Mouse (Mus musculus) bone marrow, adult 2 months (tissue): Measurements from ENCODE around the gene Caln1. TPM values are rescaled to one million over a fixed set of nuclear protein-coding genes. Genes with fewer than 3 reads are reported as not detected.

Experiments used
- H3K27ac ChIP-seq: fragments of 200-500 bp; 2 replicates; pipeline ENCODE4 v1.5.1; 2012; ENCODE audit warnings: low read depth, mild to moderate bottlenecking, control low read depth, inconsistent platforms, low read length; ENCODE audit not compliant: control insufficient read depth, poor library complexity, insufficient read depth
- H3K4me1 ChIP-seq: fragments of 200-500 bp; 2 replicates; pipeline ENCODE4 v1.6.1; 2011; ENCODE audit warnings: low read length; ENCODE audit not compliant: control insufficient read depth, insufficient read depth
- H3K4me3 ChIP-seq: fragments of 200-500 bp; replicated peaks from 2 replicates; pipeline ENCODE3; 2011; ENCODE audit warnings: mild to moderate bottlenecking, low read depth, low read length, control low read depth; ENCODE audit not compliant: control insufficient read depth
- CTCF ChIP-seq: fragments of 200-500 bp; IDR thresholded peaks from 2 replicates; pipeline ENCODE4 v1.5.1; 2011; ENCODE audit warnings: low read length, control low read depth; ENCODE audit not compliant: control insufficient read depth, insufficient read depth
- POLR2A ChIP-seq: fragments of 200-500 bp; IDR thresholded peaks from 2 replicates; pipeline ENCODE4 v1.6.1; 2011; ENCODE audit warnings: low read depth, mild to moderate bottlenecking, control low read depth, low read length, borderline replicate concordance; ENCODE audit not compliant: control insufficient read depth
- WGBS: fragments of 180-500 bp; shearing (Covaris S2); methylation state at CpG from one replicate; pipeline ENCODE4 v1.1.7; 2018; 5-methylcytosine and 5-hydroxymethylcytosine counted together
- polyA plus RNA-seq: library from polyadenylated mRNA; stranded (reverse); fragments of >200 nt; gene quantifications from 2 replicates; pipeline ENCODE4 v1.2.4, GENCODE M21; 2011; ENCODE audit warnings: low replicate concordance; ENCODE audit not compliant: missing spikeins, insufficient read depth, insufficient read length

Gene Caln1
- polyA plus RNA-seq, 1 experiment: 1.7 TPM

- WGBS: 87% methylated on average over 3 of the region's 3 CpGs
- no peak overlapping the region for H3K4me3 ChIP-seq
- H3K4me1 ChIP-seq: no peaks in the 10 kb centered on the region
- no peak overlapping the region for H3K27ac ChIP-seq
- TF ChIP-seq POLR2A (no peak), CTCF (no peak)
Measured at GRCm38 (mm10) chr5:130375411-130375810, 6.2 kb downstream of the Caln1 start.

DNA sequence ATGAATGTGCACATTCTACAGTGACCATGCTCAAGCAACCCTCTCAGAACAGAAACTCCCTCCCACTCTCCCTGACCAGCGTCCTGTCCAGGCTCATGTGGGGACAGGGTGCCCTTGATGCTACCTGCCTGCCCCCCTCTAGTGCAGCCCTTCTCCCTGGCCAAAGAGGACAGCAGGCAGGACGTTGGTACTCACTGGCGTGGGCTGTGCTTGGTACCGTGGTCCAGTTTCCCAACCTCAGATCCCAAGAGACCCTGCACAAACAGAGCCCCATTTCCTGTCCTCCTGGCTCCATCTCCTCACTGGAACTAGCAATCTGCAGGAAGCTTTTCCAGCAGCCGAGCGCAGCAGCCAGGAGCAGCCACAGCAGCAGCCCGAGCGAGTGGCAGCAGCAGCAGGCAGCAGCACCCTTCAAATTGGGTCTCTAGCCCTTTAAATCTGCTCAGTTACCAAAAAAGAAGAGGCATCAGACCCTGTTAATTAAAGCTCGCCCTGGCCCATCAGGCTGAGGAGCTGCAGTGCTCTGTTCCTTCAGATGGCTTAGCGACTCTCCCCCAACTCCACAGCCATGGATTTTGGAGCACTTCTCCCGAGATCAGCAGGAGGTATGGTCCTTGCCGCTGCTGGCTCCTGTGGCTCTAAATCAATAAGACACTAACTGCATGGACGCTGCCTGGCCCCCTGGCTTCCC, 15.1 kb downstream of the Caln1 start, which contains the start of gene A330070K13Rik:
Gene A330070K13Rik (minus strand): TSS at position 410 of the 691 bp plus-strand sequence.
- Histone ChIP-seq H3K4me3 (no peak within 1 kb of the TSS), H3K4me1 (no peaks in the 10 kb centered on the region), H3K27ac (no peak within 1 kb of the TSS)
- WGBS: 10% methylated on average over 13 of the region's 13 CpGs
- no peak for TF ChIP-seq CTCF
- TF ChIP-seq POLR2A: no peak

- Histone ChIP-seq H3K4me1 (no peaks in the 10 kb centered on the region), H3K4me3 (no peak overlapping the region), H3K27ac (no peak overlapping the region)
- 82% methylated on average over 7 of the region's 7 CpGs for WGBS
- no peak for TF ChIP-seq CTCF
- no peak for TF ChIP-seq POLR2A
Measured at GRCm38 (mm10) chr5:130386418-130386817, 17.2 kb downstream of the Caln1 start.

- no peak for TF ChIP-seq POLR2A
- no peak for TF ChIP-seq CTCF
- no peak overlapping the region for H3K27ac ChIP-seq
- no peaks in the 10 kb centered on the region; the same call in 1 of the 2 replicates for H3K4me1 ChIP-seq
- WGBS: 51% methylated on average over 8 of the region's 8 CpGs
- no peak overlapping the region for H3K4me3 ChIP-seq
Measured at GRCm38 (mm10) chr5:130393618-130394355, 24.5 kb downstream of the Caln1 start.

DNA sequence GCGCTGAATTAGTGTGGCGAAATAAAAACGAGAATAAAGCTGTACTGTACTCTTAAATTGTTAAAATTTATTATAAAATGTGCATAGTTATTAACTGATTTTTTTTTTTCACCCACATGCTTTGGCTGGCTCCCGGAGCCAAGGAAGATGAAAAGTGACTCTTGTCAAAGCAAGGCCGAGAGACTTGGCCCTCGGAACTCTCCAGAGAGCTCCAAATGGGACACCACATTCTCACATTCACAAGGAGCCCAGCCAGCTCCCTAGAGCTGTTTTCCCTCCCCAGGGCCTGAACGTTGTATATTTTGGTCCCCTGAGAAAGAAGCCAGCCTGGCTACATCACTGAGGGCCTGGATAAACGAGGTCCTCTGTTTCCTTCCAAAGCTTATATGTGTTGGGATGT, 25.1 kb downstream of the Caln1 start:
- Histone ChIP-seq H3K27ac (no peak overlapping the region), H3K4me3 (no peak overlapping the region), H3K4me1 (no peaks in the 10 kb centered on the region; the same call in 1 of the 2 replicates)
- TF ChIP-seq CTCF (no peak), POLR2A (no peak)
- 70% methylated on average over 8 of the region's 8 CpGs for WGBS

DNA sequence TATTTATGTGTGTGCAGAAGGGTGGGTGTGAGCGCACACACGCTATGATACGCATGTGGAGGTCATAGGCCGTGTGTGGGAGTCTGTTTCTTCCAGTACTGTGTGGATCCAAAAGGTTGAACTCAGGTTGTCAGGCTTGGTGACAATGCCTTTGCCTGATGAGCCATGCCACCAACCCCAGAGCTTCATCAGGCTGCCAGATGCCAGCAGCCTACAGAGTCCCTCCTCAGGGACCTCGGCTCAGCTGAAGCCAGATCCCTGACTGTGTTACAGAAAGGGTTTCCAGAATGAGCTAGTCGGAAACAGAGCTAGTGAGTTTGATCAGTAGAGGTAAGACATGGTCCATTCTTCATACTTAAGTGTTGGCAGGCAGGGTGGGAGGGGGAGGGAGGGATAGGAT, 25.9 kb downstream of the Caln1 start:
- H3K4me1 ChIP-seq: no peaks in the 10 kb centered on the region; the same call in 1 of the 2 replicates
- H3K4me3 ChIP-seq: no peak overlapping the region
- 69% methylated on average over 6 of the region's 6 CpGs for WGBS
- no peak overlapping the region for H3K27ac ChIP-seq
- TF ChIP-seq CTCF (no peak), POLR2A (no peak)

GRCm38 (mm10) chr5:130400136-130400917, 31.1 kb downstream of the Caln1 start:
- Histone ChIP-seq H3K27ac (no peak overlapping the region), H3K4me1 (no peaks in the 10 kb centered on the region; the same call in 1 of the 2 replicates), H3K4me3 (no peak overlapping the region)
- WGBS: 77% methylated on average over 8 of the region's 8 CpGs
- TF ChIP-seq POLR2A (no peak), CTCF (no peak)

GRCm38 (mm10) chr5:130405201-130405600, 35.9 kb downstream of the Caln1 start:
- Histone ChIP-seq H3K27ac (no peak overlapping the region), H3K4me1 (no peaks in the 10 kb centered on the region), H3K4me3 (no peak overlapping the region)
- 23% methylated on average over 1 of the region's 1 CpGs for WGBS
- TF ChIP-seq POLR2A: no peak
- TF ChIP-seq CTCF: peak; percentile 80
